Mouse (Mus musculus) layer of hippocampus, adult 9-11 months (tissue): ENCODE data around the gene Cdc25b.
"Not testable (repeated sequence)": the region's sequence is repeated elsewhere in the genome, so short reads cannot be mapped to it uniquely, and the experiment has no call there.

ENCODE experiments used
- DNase-seq: peaks from one replicate; pipeline ENCODE4 v3.0.0; 2022

The Cdc25b gene

DNA sequence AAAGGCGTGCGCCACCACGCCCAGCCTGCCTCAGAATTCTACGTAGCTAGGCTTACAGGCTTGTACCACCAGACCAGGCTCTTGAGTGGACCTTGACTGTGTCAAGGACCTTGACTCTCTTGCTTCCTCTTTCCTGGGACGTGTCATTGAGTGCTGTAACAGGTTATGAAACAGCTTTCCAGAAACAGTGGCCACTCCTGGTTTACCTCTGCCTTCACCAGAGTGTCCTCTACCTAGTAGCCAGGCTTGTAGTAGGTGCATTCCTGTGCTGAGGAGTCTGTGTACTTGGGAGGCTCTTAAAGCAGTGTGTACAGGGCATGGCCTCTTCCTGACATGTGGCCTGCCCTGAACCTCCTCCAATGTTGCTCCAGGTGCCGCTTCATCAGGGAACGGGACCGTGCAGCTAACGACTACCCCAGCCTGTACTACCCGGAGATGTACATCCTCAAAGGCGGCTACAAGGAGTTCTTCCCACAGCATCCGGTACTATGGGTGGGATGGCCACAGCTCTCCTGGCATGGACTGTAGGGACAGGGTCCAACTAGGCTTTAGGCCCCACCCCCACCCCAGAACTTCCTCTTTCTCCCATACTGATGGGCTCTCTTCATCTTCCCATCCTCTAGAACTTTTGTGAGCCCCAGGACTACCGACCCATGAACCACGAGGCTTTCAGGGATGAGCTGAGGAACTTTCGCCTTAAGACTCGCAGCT is 10.0 kb downstream of the Cdc25b start:
- no peak for DNase-seq

DNA sequence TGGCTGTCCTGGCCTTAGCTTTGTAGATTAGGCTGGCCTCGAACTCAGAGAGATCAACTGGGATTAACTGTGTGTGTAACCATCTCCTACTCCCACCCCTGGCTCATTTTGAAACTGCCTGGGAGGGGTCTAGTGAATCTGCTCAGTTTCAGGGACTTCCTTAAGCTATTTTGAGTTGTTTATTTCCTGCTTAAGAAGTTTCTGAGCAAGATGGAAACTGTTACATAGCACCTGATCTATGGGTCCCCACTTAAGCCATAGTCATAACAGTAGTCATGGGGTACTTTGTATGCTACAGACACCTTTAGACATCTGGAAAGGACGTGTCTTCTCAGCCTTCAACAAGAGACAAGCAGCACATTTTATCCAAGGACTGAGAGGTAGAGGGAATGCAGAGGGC is 14.0 kb downstream of the Cdc25b start:
- no peak for DNase-seq

DNA sequence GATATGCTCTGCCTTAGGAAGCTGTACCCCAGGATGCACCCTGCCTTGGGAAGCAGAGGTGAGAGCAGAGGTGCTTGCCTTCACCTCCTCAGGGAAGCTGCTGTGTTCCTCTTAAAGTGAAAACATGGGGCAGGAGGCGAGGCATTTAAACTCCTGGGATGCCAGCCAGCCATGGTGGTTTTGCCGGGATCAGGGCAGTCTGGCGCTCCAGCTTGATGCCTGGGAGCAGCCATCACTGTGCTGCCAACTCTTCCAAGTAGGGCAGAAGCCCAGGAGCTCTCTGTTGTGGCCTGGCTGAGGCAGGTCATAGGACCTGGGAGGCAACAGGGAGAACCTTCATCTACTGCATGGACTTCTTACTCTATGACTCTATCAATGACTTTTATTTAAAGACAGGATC is 14.5 kb downstream of the Cdc25b start:
- no peak for DNase-seq

DNA sequence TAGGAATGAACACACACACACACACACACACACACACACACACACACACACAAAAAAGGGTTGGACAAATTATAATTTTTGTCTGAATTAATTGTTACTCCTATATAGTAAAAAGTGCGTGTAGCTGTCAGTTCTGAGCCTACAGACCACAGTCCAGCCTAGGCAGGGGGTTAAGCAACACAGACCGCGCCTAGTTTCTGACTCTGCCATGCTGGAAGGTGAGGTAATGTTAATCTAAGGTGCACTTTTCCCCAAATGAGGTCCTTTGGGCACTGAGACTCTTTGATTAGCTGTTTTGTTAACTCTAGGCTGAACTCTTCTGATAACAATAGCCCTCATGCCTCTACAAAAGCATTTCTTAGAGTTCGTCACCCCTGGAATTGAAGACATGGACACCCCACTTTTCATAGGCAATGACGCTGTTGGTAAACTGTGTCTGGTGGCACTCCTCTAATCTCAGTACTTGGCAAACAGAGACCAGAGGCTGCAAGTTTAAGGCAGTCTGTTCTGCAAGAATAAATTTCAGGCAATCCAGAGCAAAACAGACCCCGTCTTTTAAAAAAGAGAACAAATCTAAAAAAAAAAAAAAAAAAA is 17.2 kb downstream of the Cdc25b start:
- DNase-seq, result no peak

DNA sequence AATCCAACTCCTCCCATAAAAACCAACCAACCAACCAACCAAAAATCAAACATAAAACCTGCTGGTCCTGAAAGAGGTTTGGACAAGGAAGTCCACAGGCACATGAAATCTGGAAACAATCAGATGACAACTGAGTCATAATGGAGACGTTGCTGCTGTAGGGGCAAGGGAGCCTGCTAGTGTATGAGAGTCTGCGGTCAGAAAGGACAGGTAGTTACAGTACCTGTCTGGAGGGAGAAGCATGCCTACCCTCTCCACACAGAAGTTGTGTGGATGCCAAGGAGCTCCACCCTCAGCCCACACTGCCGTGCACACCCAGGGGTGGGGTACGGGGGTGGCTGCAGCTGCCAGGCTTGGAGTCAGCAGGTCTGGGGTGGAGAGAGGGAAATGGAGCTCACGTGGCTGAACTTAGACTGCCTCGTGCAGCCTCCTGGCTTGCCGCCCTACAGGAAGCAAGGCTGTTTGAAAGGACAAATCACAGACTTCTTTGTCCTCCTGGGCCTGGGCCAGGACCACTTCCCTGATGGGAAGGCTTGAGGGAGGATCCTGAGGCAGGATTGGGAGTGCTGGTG is 17.7 kb downstream of the Cdc25b start:
- DNase-seq, result peak; percentile 92

DNA sequence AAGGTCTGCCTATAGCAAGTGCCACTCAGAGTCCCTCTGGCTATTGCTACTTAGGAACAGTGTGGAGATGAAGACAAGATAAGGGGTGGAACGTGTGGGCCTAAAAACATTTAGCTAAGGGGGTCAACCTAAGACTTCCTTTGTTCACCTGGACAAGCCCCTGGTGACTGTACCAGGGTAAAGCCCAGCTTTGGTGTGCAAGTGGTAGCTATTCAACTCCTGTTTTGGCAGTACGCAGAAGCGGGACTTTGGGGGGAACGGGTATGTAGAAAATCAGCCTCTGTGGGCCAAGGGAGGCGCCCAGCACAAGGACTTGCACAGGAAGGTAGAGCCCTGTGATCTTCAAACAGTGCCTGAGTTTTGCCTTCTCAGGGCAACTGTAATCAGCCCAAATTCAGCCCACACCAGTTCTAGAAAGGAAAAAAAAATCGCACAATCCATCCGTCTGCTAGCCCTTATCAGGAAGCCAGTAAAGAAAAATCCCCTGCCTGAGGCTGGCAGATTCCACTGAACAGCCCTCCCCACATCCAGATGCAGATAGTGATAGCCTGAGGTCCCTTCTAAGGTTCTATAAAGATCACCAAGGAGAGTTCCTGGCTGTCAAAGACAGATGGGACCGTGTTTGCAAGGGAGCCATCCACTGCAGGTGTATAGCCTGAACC is 18.9 kb downstream of the Cdc25b start:
- no peak for DNase-seq

DNA sequence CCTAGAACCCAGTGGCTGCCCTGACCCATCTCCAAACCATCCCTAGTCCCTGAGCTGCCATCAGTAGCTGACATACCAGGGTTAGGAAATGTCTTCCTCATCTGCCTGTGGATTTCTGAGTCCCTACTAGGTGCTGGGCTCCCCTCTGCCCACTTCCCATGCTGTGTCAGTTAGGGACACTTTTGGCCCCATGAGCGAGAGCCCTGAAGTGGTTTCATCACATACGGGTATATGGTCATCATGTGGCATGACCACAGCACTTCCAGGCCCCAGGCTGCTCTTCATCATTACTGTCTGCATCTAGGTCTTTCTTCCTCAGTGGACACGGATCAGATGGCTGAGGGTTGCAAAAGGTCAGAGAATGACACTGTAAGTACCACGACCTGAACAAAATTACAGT is 20.0 kb downstream of the Cdc25b start, which contains the start of gene Ap5s1:
Gene Ap5s1, plus strand, starts transcription at position 301 of the 400 bp plus-strand sequence.
- DNase-seq, result no peak

DNA sequence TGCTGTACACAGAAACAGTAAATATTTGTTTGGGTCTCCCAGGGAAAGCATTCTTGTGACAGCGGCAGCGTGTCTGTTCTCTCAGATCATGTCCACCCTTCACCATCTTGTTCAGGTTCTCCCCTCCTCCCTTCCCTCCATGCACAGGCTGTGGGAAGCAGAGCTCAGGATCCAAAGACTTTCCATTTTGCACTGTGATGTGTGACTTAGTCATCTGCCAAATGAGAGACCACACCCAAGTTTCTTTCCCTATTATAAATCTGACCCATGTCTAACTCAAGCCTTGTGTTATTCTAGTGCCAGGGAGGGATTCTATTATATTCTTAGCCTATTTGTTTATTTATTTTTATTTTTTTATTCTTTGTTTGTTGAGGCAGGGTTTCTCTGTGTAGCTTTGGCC is 21.6 kb downstream of the Cdc25b start:
- DNase-seq, result no peak

DNA sequence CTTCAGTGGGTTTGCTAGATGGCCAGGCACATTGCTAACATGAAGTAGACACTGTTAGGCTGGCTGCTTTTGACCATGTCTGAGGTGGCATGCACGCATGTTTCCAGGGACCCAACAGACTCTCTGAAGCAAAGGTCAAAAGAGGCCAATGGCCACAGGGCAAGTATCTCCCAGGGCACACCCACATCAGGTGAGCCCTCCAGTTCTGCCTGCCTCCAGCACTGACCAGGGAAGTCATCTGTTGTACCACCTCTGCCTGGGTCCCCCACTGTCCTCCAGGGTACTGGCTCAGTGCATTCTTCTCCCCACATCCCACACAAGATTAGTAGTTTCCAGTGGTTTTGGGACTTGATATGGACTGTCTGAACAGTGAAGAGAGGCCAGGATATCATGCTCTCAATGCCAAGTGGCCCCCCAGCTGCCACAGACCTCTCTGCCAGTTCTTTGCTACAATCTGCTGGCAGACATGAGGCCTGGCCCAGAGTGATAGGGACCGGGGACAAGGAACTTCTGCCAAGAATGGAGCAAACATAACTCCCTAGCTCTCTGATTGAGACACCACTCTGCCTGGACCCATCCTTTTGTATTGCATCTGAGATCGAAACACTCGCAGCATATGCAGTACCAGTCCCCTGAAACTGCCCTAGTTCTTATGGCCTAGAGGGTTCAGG is 22.5 kb downstream of the Cdc25b start:
- no peak for DNase-seq

DNA sequence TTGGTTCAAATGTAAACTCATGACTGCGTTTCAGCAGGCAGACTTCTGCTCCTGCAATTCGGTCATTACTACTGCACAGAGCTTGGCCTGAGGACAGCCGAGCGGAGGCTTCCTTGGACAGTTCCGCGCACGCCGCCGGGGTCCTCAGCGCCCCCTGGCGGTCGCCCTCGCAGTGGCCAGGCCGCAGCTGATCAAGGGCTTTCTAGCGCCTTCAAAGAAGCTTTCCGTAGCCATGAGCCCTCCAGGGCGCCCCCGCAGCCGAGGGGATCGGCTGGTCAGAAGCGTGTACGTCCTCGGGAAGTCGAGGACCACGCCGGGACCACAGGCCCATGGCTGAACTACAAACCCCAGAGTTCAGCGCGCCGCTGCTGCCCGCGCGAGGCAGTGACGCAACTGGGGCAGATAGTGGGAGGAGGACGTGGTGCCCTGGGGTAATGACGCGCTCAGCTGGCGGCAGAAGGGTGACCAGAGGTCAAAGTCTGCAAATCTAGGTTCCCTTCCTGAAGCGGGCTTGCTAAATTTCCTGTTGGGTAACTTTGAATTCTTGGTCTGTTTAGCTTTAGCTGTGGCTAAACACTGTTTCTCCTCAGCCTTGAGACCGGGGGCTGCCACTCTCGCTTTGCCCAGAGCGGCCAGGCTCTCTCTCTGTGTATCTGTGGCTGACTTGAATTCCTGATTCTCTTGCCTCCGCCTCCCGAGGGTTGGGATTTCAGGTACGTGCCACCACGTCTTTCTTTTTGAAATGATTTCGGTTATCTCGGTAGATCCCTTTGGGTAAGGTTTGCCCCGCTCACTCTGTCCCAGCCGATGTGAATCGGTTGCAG is 23.4 kb downstream of the Cdc25b start:
- DNase-seq, result peak; percentile 96

DNA sequence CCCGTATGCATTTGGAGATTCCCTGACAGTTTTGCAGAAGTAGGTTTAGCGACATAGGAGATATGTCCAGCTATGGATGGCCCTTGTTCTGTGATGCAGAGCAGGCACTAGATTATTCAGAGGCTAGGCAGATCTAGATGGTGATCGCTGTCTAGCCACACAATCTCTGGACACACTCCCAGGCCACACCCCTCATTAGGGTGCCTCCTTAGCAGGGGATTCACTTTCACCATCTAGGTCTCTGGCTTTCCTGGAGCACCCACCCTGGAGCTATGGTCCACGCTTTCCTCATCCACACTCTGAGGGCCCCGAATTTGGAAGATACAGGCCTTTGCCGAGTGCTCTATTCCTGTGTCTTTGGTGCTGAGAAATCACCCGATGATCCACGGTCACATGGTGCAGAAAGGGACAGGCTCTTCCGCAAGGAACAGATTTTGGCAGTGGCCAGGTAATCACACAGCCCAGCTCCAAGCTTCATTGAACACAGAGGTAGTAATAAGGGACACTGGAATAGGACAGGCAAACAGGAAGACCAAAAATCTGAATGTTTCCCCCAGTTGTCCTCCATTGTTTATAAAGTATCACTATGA is 24.4 kb downstream of the Cdc25b start:
- no peak for DNase-seq

DNA sequence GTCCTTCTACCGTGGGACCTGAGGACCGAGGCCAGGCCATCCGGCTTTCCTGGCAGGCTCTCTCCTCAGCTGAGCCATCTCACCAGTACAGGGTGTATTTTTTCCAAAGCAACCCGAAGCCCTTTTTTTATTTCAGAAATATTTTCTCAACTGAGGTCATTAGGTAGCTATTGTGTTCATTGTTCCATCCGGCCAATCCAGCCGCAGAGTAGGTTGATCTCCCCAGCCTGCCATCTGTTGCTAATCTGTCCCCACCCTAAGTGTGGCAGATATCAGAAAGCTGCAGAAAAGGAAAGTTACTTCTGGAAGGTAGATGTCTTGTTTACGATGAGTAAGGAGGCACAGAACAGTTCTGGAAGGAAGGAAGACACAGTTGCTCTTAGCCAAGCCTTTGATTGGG is 27.0 kb downstream of the Cdc25b start:
- no peak for DNase-seq

DNA sequence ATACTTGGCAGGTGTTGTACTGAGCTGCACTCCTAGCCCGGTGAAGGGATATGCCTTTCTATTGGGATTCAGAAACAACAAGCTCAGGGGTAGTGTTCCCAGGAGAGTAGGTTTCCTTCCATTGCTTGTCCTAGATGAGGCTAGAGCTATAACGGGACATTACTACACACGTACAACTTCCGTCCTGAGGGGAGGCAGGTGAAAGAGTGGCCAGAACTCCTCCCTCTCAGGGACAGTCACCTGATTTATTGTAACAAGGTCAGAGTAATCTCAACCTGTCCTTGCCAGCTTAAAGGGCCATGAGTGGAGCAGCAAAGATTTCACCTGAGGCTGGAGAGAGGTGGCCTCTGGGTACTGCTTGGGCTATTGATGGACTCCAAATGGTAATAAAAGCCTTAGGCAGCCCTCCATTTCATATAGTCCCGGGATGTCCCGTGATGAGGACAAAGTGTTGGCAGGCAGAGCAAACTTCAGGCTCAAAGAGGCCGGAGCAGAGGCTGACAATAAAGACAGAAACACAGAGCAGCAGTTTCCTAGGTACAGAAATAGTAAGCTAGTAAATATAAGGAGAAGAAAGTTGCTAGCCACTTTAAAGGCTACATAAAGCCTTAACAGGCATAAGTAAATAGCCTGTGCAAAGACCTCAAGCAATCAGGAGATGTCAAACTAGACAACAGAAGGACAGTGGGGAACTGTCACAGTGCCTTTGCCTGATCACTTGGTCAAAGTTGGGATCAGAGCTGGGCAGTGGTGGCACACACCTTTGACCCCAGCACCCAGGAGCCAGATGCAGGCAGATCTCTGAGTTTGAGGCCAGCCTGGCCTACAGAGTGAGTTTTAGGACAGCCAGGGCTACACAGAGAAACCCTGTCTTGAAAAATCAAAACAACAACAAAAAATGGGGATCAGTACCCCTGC is 29.5 kb downstream of the Cdc25b start:
- no peak for DNase-seq

DNA sequence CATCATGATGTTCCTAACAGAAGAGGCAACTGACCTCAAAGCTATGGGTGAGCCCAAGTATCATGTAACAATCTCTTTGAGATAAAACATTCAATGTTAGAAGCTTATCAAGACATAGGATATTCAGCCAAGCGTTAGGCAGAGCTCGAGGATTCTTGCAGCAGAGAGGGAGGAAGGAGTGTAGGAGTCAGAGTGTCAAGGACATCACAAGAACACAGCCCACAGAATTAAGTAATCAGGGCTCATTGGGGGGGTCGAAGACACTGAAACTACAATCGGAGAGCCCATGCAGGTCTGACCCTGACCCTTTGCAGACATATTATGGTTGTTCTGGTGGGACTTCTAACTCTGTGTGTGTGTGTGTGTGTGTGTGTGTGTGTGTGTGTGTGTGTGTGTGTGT is 33.3 kb downstream of the Cdc25b start:
- DNase-seq, result no peak

DNA sequence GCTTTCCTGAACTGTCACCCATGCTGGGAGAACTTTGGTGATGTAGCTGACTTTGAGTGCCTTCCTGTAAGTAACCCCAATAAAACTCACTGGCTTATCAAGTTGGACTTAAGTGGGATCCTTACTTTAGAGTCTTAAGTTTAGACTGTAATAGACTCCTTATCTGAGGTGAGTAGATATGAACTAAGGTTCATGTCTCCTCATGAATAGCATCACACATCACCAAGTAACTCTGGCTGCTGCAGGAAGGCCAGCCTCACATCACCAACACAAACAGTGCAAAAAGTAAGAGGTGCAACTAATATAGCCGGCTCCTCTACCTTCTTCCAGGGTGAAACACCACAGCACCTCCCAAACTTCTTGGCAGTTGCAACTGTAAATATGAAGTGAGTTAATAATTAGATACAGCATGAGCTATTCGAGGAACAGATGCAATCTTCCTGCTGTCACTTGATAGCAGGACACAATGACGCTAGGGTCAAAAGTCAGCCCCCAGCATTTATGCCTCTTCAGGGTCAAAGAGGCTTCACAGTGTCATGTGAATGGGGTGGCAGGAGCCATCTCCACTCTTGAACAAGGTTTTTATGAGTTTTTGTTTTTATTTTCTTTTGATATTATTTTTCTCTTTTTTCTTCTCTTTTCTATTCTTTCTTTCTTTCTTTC is 35.2 kb downstream of the Cdc25b start:
- no peak for DNase-seq

DNA sequence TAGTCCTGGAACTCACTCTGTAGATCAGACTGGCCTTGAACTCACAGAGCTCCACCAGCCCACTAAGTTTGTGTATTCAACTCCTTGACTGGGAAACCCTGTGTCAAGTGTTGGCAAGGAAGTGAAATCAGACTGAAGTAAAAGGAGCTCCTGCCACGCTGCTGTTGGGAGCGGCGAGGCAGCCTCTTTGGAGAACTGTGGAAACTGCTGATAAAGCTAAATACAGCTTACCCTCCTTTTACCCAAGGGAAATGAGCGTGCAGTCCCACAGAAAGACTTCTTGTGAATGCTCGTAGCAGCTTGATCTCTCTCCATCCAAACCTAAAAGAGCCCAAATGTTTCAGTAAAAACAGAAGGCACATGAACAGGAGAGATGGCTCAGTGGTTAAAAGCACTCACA is 35.8 kb downstream of the Cdc25b start:
- peak; percentile 43 for DNase-seq

DNA sequence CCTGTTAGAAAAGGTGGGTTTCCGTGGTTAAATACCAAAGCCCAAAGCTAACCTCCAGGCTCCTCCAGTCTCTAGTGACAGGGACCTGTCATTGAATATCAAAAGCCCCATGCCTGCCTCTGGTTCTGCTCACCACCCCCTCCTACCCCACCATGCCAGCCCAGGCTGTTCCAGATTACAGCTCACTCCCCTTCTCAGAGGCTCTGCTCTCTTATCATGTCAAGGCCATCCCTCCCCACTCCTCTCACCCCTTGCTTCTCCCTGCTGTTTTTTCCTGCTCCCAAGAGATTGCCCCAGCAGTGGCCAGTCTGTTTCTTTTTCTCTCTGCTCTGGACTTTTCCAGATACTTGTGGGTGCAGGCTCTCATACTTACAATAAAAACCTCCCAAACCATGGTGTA is 36.8 kb downstream of the Cdc25b start:
- no peak for DNase-seq

DNA sequence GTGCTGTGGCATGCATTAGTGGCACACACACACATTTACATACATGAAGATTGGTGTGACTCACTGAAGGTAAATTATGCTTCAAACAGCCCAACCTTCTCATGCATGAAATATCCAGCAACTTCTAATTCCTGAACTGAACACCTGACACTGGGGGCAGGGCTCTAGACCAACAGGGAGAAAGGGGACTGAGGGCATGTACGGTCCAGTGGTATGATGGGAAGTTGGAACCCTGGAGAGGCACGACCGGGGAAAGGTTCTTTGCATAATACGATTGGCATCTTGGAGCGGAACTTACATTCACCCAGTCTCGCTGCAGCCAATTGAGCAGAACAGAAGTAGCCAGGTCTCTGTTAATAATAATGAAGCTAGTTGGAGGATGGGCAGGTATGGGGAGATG is 38.4 kb downstream of the Cdc25b start:
- no peak for DNase-seq

DNA sequence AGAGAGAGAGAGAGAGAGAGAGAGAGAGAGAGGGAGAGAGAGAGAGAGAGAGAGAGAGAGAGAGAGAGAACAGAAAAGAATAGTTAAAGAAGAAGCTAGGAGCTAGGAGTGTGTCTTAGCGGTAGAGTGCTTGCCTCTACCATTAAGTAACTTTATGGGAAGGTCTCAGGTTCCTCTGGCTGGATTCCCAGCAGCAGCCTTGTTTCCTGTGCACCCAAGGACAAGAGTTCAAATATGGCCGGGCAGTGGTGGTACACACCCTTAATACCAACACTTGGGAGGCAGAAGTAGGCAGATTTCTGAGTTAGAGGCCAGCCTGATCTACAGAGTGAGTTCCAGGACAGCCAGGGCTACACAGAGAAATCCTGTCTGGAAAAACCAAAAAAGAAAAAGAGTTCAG is 39.9 kb downstream of the Cdc25b start:
- DNase-seq, result not testable (repeated sequence)

DNA sequence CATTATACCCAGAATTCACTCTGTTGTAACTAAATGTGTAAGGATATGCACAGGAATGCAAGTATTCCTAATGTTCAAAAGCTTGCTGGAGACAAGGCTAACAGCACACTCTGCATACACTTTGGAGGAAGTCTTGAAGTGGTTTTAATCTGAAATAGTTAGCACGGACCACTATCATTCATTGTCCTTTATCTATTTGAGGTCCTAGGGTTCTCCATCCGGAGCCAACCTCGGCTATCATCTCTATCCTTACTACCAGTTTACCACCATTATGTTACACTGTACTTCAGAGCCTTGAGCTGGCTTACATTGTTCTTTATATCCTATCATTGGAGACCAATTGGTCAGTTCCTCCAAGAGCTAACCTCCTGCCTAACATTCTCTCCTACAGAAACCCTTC is 40.5 kb downstream of the Cdc25b start:
- DNase-seq, result no peak
